Mouse (Mus musculus): Measurements from ENCODE around the gene S100a4. TPM values are rescaled to one million over a fixed set of nuclear protein-coding genes. Genes with fewer than 3 reads are reported as not detected.
A peak's percentile ranks its signal among the peaks of the same experiment; 100 is the strongest.

Gene S100a4
- total RNA-seq, 2 experiments from 2014 or later = 3.4 to 5.7 TPM

DNA sequence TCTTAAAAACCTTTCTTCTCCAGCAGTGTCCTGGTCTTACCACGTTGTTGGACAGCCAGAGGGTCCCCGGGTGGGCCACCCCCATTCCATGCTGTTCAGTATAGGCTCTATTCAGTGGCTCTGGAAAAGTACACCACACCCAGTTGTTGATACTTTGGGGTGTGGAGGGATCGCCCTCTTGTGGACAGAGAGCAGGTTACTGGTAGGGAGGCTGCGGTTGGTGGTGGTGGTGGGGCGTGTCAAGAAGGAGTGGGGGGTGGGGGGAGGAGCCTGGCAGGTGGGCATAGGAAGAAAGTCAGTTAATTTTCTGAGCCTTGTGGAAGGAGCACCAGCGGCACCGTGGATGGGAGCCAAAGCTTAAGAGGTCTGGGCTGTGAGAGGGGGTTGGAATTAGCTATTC, 11.8 kb downstream of the S100a4 start:
- TF ChIP-seq CTCF (conservative IDR thresholded peaks at IDR 0.05) = peak; percentile 78
- Histone ChIP-seq H3K27ac (no peak overlapping the region), H3K4me3 (peak overlapping the region; percentile 13; the same call in 1 of the 2 replicates)
- DNase-seq (ENCODE audit: low spot score in 2 of 2) = peak; percentile 74 to 78

DNA sequence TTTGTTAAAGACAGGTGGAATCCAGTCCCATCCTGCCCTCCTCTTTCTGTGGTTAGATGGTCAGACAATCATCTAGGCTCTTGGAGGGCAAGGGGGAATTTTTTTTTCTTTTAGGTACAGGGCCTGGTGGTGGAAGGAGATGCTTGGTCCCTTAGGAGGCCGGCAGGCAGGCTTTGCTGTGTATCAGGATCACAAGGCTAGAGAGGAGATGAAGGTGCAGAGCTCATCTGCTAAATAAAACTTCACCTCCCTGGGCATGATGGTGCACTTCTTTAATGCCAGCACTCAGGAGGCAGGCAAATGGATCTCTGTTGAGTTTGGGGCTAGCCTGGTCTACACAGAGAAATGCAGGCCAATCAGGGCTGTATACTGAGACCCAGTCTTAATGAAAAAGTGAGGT, 12.3 kb downstream of the S100a4 start:
- TF ChIP-seq CTCF (conservative IDR thresholded peaks at IDR 0.05) = no peak
- Histone ChIP-seq H3K4me3 (no peak overlapping the region), H3K27ac (no peak overlapping the region)
- peak in 1 of 2 experiments; percentile 4 for DNase-seq (ENCODE audit: low spot score in 2 of 2)

- no peak overlapping the region for H3K4me3 ChIP-seq
- H3K27ac ChIP-seq = no peak overlapping the region
- DNase-seq (ENCODE audit: low spot score in 2 of 2) = peak in 1 of 2 experiments; percentile 0
- peak; percentile 62 for TF ChIP-seq CTCF (conservative IDR thresholded peaks at IDR 0.05)
Observed at GRCm38 (mm10) chr3:90617586-90617985, 14.0 kb downstream of the S100a4 start.

- DNase-seq (ENCODE audit: low spot score in 2 of 2) = peak in 1 of 2 experiments; percentile 5
- TF ChIP-seq CTCF (conservative IDR thresholded peaks at IDR 0.05) = no peak
- no peak overlapping the region for H3K27ac ChIP-seq
- H3K4me3 ChIP-seq = no peak overlapping the region
Observed at GRCm38 (mm10) chr3:90621552-90621951, 18.0 kb downstream of the S100a4 start.

DNA sequence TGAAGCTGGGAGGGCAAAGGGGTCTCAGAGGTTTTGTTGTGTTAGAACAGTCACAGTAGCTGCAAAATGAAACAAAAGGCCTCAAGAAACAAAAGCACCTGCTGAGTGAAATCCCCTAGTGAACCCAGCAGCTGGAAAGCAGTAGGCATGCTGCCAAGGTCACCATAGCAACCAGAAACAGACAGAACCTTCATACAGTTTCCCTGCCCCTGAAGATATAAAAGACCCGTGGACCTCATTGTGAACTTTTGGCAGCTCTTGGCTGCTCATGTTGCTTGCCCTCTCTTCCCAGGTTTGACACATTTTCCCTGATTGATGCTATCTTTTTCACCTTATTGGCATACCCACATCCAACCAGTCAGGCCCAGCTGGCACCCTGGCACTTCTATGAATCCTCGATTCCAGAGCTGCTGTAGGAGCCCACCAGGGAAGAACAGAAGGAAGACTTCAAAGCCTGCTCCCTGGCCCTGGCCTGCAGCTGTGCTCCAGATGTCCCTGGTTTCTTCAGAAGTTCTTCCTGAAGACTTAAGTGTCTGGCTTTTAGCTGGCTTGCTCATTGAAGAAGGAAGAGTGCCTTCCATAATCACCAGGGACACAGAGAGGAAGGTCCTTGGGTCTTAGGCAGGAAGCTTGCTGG, 20.0 kb downstream of the S100a4 start:
- DNase-seq (ENCODE audit: low spot score in 2 of 2) = peak in 1 of 2 experiments; percentile 33

DNA sequence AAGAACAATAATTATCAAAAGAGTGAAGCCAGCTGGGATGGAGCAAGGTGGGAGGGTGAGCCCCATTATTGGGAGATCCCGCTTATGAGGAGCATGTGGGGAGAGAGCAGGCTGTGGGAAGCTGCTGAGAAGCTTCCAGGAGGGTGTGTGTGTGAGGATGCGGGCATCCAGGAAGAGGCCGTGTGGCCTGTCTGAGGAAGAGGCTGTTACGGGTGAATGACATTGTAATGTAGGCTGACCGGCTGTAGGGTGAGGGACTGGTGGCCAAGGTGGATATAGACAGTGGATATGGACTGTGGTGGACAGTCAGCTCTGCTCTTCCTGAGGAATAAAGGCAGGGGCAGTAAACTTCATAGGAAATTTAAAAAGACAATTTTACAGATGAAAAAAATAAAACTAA, 21.9 kb downstream of the S100a4 start:
- TF ChIP-seq CTCF (conservative IDR thresholded peaks at IDR 0.05) = no peak
- peak in 1 of 2 experiments; percentile 9 for DNase-seq (ENCODE audit: low spot score in 2 of 2)
- no peak overlapping the region for H3K4me3 ChIP-seq
- no peak overlapping the region for H3K27ac ChIP-seq

More for the DNA sequence above, 20.0 kb downstream of the S100a4 start:
- H3K4me3 ChIP-seq = no peak overlapping the region
- no peak for TF ChIP-seq CTCF (conservative IDR thresholded peaks at IDR 0.05)
- H3K27ac ChIP-seq = no peak overlapping the region

- Histone ChIP-seq H3K4me3 (no peak overlapping the region), H3K27ac (no peak overlapping the region)
- no peak for TF ChIP-seq CTCF (conservative IDR thresholded peaks at IDR 0.05)
- no peak for DNase-seq (ENCODE audit: low spot score in 2 of 2)
Observed at GRCm38 (mm10) chr3:90626266-90627021, 22.9 kb downstream of the S100a4 start.

DNA sequence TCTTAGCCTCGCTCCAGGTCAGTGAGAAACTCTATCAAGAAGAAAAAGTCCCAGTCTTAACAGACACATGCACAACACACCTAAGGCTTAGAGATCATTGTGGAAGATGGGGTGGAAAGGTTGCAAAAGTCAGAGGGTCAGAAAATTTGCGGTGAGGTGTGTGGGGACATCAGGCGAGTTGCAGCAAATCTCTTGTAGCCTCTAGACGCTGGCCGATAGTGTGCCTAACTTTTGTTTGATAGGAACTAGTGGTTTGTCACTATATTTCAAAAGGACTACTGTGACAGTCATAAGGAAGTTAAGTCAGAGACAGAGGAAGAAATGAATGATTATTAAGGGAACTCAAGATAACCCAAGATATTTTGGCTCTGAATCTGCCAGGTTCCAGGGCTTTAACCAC, 23.8 kb downstream of the S100a4 start:
- no peak for TF ChIP-seq CTCF (conservative IDR thresholded peaks at IDR 0.05)
- DNase-seq (ENCODE audit: low spot score in 2 of 2) = no peak
- Histone ChIP-seq H3K4me3 (no peak overlapping the region), H3K27ac (no peak overlapping the region)

GRCm38 (mm10) chr3:90627807-90628206, 24.2 kb downstream of the S100a4 start:
- Histone ChIP-seq H3K27ac (no peak overlapping the region), H3K4me3 (no peak overlapping the region)
- DNase-seq (ENCODE audit: low spot score in 2 of 2) = no peak
- peak; percentile 69 for TF ChIP-seq CTCF (conservative IDR thresholded peaks at IDR 0.05)

DNA sequence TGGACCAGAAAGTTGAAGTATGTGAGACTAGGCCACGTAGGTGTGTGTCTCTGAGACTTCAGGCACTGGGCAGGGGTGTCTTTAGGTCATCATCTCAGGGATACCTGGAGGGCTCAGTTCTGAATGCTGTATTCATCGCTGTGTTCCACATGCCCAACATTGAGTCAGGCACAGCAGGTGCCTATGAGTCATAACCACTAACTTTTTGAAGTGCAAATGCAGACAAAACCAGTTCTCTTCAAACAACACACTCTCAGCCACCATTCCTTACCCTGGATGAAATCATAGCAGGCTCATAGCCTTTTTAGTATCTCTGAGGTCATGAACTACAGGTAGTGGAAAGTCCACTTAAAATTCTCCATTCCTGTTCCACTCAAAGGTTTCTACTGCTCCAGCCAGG, 25.7 kb downstream of the S100a4 start:
- TF ChIP-seq CTCF (conservative IDR thresholded peaks at IDR 0.05) = no peak
- DNase-seq (ENCODE audit: low spot score in 2 of 2) = no peak
- H3K4me3 ChIP-seq = no peak overlapping the region
- no peak overlapping the region for H3K27ac ChIP-seq

DNA sequence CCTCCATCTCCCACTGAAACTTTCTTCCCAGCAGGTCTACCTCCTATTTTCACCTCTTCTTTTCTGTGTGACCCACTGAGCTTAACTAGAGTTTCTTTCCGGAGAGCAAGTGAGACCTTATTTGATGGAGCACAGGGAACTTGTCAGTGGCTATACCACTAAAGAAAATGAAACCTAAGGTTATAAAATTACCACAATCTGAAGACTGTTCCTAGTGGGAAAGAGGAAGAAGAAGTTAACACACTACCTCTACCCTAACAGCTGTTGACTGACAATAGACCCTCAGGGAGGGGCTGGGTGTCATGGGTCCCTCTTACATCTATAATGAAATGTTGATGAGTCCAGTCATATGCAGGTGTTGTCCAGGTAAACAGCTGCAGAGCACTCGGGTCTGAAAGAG, 28.4 kb downstream of the S100a4 start:
- no peak for DNase-seq (ENCODE audit: low spot score in 2 of 2)
- Histone ChIP-seq H3K4me3 (no peak overlapping the region), H3K27ac (no peak overlapping the region)
- no peak for TF ChIP-seq CTCF (conservative IDR thresholded peaks at IDR 0.05)

GRCm38 (mm10) chr3:90638511-90639275, 35.1 kb downstream of the S100a4 start:
- H3K27ac ChIP-seq = no peak overlapping the region
- no peak overlapping the region for H3K4me3 ChIP-seq
- DNase-seq (ENCODE audit: low spot score in 2 of 2) = no peak
- no peak for TF ChIP-seq CTCF (conservative IDR thresholded peaks at IDR 0.05)

DNA sequence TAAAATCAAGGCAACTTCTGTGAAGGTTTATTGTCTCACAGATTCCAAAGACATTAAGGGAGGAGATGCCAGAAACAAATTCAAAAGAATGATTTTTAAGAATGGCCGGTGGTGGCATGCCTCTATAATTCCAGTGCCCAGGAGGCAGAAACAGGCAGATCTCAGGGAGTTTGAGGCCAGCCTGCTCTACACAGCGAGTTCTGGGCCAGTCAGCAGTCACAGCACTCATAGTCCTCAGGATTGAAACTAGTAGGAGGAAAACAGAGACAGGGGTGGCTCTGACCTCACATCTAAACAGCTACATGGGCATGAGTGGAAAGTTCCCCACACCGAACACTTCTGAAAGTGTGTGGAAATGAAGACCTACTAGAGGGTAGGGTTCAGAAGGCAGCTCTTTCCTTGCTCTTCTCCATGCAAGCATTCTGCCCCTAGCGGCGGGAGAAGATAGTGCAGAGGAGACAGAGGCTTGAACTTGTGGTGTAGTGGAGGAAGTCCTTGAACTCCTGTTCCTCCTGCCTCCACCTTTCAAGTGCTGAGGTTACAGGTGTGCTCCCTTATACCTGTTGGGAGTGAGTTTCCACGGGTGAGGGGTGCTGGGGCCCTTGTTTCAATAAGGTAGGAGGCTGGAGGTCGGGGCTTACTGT, 36.1 kb downstream of the S100a4 start:
- Histone ChIP-seq H3K4me3 (no peak overlapping the region), H3K27ac (no peak overlapping the region)
- TF ChIP-seq CTCF (conservative IDR thresholded peaks at IDR 0.05) = peak; percentile 79
- DNase-seq (ENCODE audit: low spot score in 2 of 2) = no peak

Measured in layer of hippocampus, adult 2 months (tissue).